Mouse (Mus musculus) adrenal gland, postnatal 4 days (tissue): Measurements from ENCODE around the gene H2-Q10. TPM values are rescaled to one million over a fixed set of nuclear protein-coding genes. Genes with fewer than 3 reads are reported as not detected.

Experiments used
- DNase-seq, 2 experiments: peaks; one replicate each; pipeline ENCODE4 v3.0.0; 2021 to 2022; ENCODE audit warnings: low spot score in 2 of 2, mixed read lengths in 2 of 2
- total RNA-seq, 2 experiments: library from RNA; stranded (reverse); gene quantifications; 2 replicates each; pipeline ENCODE4 v1.2.3; 2021

The H2-Q10 gene
- total RNA-seq, 2 experiments from 2014 or later, result 2.3 to 51.2 TPM

DNA sequence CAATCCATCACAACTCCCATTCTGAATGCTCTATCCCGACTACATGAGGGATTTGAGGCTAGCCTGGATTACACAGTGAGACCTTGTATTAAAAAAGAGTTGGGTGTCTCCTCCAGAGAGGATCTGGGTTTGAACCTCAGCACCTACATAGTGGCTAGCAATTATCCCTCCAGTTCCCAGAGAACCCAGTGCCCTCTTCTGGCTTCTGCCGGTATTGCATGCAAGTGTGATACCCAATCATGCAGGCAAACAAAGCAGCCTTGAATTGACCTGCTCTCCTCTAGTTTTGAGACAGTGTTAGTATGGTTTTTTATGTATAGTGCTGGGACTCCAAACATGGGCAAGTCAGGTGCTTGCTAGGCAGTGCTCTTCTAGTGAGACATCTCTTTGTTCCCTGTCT lies 44.0 kb downstream of the H2-Q10 start:
- DNase-seq, result peak; percentile 33 to 45

DNA sequence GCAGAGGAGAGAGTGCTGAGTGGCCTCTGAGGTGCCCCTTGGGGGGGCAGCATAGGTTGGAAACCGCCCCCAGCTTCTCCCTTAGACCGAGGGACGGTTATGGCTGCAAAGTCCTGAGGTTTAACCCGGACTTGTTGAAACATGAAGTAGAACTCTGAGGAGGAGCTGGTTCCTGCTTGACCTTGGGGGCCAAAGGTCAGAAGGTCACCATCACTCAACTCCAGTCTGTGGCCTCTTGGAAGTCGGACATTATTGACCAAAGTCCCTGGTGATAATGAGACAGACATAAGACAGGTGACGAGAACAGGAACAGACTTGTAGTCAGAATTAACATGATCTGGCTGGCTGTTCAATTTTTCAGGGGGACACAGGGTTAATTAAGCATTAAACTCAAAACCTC lies 44.9 kb downstream of the H2-Q10 start:
- no peak for DNase-seq

- DNase-seq, result no peak
These were observed 46.2 kb downstream of the H2-Q10 start for GRCm38 (mm10) chr17:35515911-35516640.

GRCm38 (mm10) chr17:35516652-35517500 lies 47.0 kb downstream of the H2-Q10 start, which contains the start of the genes Tcf19 and Cchcr1:
Gene Tcf19 (minus strand): TSS chr17:35516824.
Gene Cchcr1 (plus strand): TSS chr17:35517100.
- peak; percentile 92 to 96 for DNase-seq

DNA sequence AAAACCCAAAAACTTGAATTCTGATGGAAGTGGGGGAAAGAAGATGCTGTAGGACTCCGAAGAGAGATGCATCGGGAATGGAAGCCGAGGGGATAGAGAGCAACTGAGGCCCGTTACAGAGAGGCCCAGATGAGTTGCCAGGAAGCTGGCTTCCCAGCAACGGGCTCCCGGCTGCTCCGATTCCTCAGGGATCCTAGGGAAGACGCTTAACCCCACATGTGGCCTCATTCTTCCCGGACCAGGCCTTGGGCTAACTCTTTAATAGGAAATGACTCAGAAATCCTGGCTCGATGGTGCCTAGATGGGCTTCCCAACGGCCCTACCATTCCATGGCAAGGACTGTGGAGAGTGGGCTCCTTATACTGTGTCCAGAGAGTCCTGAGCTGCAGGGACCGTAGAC lies 47.6 kb downstream of the H2-Q10 start:
- no peak for DNase-seq

Other genes with a start within 250 kb of the H2-Q10 start
- not detected for gene Gm16181, start 249.3 kb upstream of the H2-Q10 start, total RNA-seq
- 10 to 100 TPM; 11.4 to 12.4 TPM for gene Atp6v1g2, start 236.4 kb upstream of the H2-Q10 start, total RNA-seq
- gene Nfkbil1, start 234.3 kb upstream of the H2-Q10 start, total RNA-seq, result 10 to 100 TPM; 25.6 to 26.0 TPM
- 100 to 1,000 TPM; 364 to 387 TPM for gene Ddx39b, start 228.3 kb upstream of the H2-Q10 start, total RNA-seq
- 10 to 100 TPM; 78.4 to 82.3 TPM for gene H2-D1, start 207.4 kb upstream of the H2-Q10 start, total RNA-seq
- gene H2-Q1, start 149.7 kb upstream of the H2-Q10 start, total RNA-seq, result 1 to 10 TPM; 1.2 to 1.6 TPM
- gene H2-Q2, start 127.8 kb upstream of the H2-Q10 start, total RNA-seq, result 1 to 10 TPM; 1.0 to 1.3 TPM
- gene H2-Q4, start 90.5 kb upstream of the H2-Q10 start, total RNA-seq, result 10 to 100 TPM; 26.0 to 26.5 TPM
- 1 to 10 TPM; 1.9 to 2.3 TPM for gene H2-Q6, start 45.2 kb upstream of the H2-Q10 start, total RNA-seq
- 1 to 10 TPM; 1.7 to 3.0 TPM for gene H2-Q7, start 30.9 kb upstream of the H2-Q10 start, total RNA-seq
- under 1 TPM in 1 of 2 experiments, not detected in 1; 0.37 TPM for gene Pou5f1, start 35.9 kb downstream of the H2-Q10 start, total RNA-seq
- gene Tcf19, start 46.7 kb downstream of the H2-Q10 start, total RNA-seq, result 10 to 100 TPM; 31.0 to 34.7 TPM
- gene Cchcr1, start 47.0 kb downstream of the H2-Q10 start, total RNA-seq, result 10 to 100 TPM; 20.0 to 23.5 TPM
- under 1 TPM in 1 of 2 experiments, not detected in 1; 0.87 TPM for gene Psors1c2, start 63.1 kb downstream of the H2-Q10 start, total RNA-seq
- gene Cdsn, start 82.0 kb downstream of the H2-Q10 start, total RNA-seq, result under 1 TPM; 0.11 to 0.37 TPM
- gene 2300002M23Rik, start 97.4 kb downstream of the H2-Q10 start, total RNA-seq, result not detected
- gene Sfta2, start 131.5 kb downstream of the H2-Q10 start, total RNA-seq, result not detected
- gene Gm9573, start 156.5 kb downstream of the H2-Q10 start, total RNA-seq, result not detected
- gene Mucl3, start 173.6 kb downstream of the H2-Q10 start, total RNA-seq, result under 1 TPM in 1 of 2 experiments, not detected in 1; 0.11 TPM
- 10 to 100 TPM; 57.7 to 61.0 TPM for gene Vars2, start 197.5 kb downstream of the H2-Q10 start, total RNA-seq
- 10 to 100 TPM; 30.1 to 31.4 TPM for gene Gtf2h4, start 203.7 kb downstream of the H2-Q10 start, total RNA-seq
- gene Ddr1, start 234.5 kb downstream of the H2-Q10 start, total RNA-seq, result 10 to 100 TPM; 55.9 to 65.9 TPM